In the genomic region with DNA sequence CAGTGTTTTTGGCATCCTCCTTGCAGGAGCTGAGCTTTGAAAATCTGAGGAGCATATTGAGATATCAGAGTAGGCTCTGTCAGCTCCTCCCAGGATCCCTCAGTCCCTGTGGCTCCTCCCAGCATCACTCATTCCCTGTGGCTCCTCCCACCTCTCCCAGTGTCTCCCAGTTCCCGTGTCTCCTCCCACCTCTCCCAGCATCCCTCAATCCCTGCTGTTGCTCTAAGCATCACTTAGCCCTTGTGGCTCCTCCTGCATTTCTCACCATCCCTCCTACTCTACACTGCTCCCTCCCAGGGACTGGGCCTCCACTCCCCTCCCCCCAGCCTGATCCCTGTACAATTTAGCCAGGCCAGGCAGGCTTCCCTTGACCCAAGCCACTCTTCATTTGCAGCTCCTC, we compare ENCODE assay signal across 27 mouse cellular contexts. TPM values are rescaled to one million over a fixed set of nuclear protein-coding genes. Genes with fewer than 3 reads are reported as not detected.
"Had no signal": no experiment of that assay in that cellular context is flagged by ENCODE, and none has a peak within 500 bp of the region (broad histone marks: within the 10 kb centered on the region; RNA-seq: fewer than 3 reads in every experiment).

No protein-coding gene starts in this region.

- ATAC-seq: liver, postnatal 0 days had no signal

- H3K9me3 ChIP-seq: liver, embryonic 13.5 days; liver, embryonic 15.5 days; lung, embryonic 15.5 days; megakaryocyte, embryonic 14.5 days; neural tube, embryonic 12.5 days had no signal

- H3K4me1 ChIP-seq: liver, embryonic 13.5 days; liver, embryonic 15.5 days; lung, embryonic 15.5 days; megakaryocyte, embryonic 14.5 days; neural tube, embryonic 12.5 days had no signal

- H3K4me2 ChIP-seq: liver, embryonic 13.5 days; liver, embryonic 15.5 days; lung, embryonic 15.5 days; midbrain, embryonic 11.5 days; neural tube, embryonic 12.5 days had no signal

- H3K36me3 ChIP-seq: liver, embryonic 13.5 days; liver, embryonic 15.5 days; lung, embryonic 15.5 days; neural tube, embryonic 12.5 days had no signal

- DNase-seq: liver, embryonic 13.5 days; liver, postnatal 0 days; lung, adult 2 months; lung, postnatal 14 days; lung, postnatal 36 days; midbrain, embryonic 14.5 days; right cerebral cortex, postnatal 25 days; right cerebral cortex, postnatal 4 days; spleen, adult 18-20 months; thymus, adult 18-20 months; thymus, postnatal 14 days; thymus, postnatal 36 days had no signal

- H3K9ac ChIP-seq: liver, embryonic 13.5 days; liver, embryonic 15.5 days; liver, postnatal 0 days; lung, embryonic 15.5 days; neural tube, embryonic 12.5 days had no signal

- H3K27me3 ChIP-seq: liver, embryonic 13.5 days; liver, embryonic 15.5 days; lung, embryonic 15.5 days; megakaryocyte, embryonic 14.5 days; neural tube, embryonic 12.5 days had no signal

- H3K27ac ChIP-seq: liver, embryonic 13.5 days; liver, embryonic 15.5 days; lung, embryonic 15.5 days; macrophage; neural tube, embryonic 12.5 days had no signal

- H3K4me3 ChIP-seq: liver, embryonic 13.5 days; liver, embryonic 15.5 days; lung, embryonic 15.5 days; megakaryocyte, embryonic 14.5 days; neural tube, embryonic 12.5 days had no signal

RNA-seq across cellular contexts. Expression of a gene that starts 6.0 kb away (rescaled TPM):
- total RNA-seq: megakaryocyte progenitor cell, adult 5-6 weeks; midbrain, postnatal 0 days; monocyte, adult 5-6 weeks; neutrophil, adult 5-6 weeks had no signal
- polyA plus RNA-seq: liver, embryonic 13.5 days; liver, embryonic 15.5 days; liver, postnatal 0 days; lung, adult 2 months; lung, embryonic 15.5 days; macrophage; midbrain, embryonic 11.5 days; midbrain, embryonic 14.5 days; midbrain, postnatal 0 days; neural tube, embryonic 12.5 days; neural tube, embryonic 14.5 days; small intestine, adult 2 months; stomach, embryonic 14.5 days; stomach, embryonic 16.5 days; thymus, postnatal 0 days had no signal
